Mouse (Mus musculus): Measurements from ENCODE around the gene Lrp2. TPM values are rescaled to one million over a fixed set of nuclear protein-coding genes. Genes with fewer than 3 reads are reported as not detected.

Lrp2 gene
- total RNA-seq, 2 experiments from 2014 or later = 1.2 TPM

DNA sequence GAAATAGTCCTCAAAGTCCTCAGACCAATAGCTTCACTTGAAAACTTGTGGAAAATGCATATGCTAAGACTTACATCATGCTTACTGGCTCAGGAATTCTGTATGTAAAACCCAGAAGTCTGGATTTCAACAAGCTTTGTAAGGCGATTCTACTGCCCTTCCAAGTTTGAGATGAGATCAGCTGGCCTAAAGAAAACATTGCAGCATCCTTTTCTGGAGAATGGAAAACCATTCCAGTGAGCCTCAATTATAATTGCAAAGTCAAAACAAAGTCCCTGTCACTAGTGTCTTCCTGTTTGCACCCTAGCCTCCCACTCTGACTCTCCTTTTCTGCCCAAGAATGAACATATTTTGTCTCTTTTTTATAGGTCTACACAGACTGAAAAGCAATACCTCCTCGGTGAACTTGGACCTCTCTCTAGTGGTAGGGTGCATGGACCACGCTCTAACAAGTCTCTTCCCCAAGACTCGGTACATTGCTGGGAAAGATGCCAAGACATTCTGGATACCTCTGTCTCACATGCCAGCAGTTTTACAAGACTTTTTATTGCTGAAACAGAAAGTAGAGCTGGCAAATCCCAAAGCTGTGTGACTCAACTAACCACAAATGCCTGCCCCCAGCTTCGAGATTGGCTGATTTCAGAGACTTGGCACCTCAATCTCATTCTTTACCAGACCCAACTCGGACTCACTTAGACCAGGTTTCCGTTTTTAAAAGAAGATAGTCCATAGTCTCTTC, 184.8 kb downstream of the Lrp2 start:
- no peak for DNase-seq

DNA sequence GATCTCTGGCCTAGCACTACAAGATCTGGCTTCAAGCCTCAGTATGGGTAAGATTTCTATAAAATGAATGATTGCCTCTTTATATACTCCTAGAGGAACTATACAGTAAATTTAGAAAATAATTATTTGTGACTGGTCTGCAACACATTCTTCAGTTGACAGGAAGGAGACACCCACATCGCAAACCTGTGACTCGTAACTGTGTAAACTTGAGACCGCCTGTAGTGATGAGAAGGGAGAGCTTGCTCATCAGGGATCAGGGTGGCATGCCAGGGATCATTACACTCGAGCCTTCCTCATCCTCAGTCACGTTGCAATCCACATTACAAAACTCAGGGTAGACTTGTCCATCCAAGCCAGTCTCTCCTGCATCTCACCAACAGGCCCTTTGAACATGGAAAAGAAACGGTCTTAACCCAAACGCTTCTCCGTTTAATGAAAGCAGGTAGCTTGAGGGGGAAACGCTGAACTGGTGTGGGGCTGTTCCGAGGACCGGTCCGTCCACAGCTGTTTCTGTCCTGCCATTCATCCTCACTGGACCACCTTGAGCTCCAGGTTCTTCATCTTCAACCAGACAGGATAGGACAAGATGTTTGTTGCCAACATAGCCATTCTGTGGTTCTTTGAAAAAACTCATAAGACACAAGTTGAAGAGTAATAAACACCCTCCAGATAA, 189.0 kb downstream of the Lrp2 start:
- DNase-seq = no peak

DNA sequence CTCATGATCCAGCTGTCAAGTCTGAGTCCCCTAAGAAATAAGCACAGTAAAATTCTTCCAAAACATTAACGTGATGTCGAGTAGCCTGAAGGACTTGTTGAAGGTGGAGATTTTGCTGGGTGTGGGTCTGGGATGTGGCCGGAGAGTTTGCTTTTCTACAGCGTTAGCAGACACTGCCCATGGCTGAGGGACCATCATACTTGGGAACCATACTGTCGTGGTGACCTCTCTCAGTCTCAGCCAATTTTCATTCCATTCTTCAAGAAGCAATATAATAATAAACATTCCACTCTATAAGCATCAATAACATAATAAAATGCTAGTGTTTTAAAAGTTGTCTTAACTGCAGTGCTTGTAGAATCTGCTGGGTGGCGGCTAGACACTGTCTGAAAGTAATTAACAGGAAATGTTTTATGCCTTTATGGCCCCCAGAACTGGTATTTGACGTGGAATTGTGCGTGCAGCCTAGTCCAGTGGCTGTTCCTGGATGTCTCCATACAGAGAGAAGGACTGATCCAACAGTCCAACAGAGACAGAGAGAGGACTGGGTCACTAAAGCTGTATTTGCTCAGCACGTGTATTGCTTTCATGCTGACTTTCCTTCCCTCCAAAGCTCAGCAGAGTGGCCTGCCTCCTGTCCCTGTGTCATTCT, 190.1 kb downstream of the Lrp2 start:
- DNase-seq = no peak

DNA sequence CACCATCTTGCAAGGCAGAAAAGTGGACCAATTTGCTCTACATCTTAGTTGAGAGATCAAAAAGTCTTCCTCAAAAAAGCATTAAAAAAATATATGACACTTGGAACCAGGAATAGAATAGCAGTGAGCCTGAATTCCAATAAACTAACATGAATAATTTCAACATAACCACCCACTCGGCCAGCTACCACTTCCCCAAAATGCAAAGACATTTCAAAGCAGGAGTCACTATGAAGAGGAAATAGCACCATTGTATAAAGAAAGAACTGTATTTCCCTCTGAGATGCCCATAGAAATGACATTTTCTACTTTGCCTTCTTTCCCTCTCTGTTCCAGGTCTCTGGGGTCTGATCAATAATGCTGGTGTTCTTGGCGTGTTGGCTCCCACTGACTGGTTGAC, 191.9 kb downstream of the Lrp2 start:
- DNase-seq = no peak

DNA sequence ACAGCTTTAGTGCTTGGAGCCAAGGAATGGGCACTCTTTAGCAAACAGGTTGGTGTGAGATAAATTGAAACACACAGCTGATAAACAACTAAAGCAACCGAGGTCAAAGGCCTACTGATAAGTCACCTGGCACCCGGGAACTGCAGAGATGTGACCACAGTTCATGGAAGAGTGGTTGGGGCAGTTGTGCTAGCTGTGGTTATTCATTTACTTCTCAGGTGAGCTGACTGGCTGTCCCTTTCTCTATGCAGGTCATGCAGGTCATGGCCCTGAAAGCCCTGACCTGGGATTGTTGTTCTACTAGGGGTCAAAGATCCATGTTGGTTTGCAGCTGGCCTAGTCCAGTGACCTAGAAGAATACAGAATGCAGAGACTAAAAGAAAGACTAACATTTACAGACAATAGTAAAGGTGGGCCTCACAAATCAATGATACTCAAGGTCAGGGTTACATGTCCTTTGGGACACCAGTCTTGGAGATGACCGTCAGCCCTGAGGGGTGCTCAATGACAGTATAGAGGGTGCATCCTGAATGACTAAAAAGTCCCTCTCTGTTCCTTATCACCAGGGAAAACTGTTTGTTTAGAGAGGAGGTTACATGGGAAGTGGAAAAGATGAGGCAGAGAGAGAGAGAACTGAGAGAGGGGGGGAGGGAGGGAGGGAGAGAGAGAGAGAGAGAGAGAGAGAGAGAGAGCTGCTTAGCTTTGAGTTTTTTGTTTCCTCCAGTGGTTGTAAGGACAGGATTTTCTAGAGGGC, 199.6 kb downstream of the Lrp2 start:
- DNase-seq = no peak

DNA sequence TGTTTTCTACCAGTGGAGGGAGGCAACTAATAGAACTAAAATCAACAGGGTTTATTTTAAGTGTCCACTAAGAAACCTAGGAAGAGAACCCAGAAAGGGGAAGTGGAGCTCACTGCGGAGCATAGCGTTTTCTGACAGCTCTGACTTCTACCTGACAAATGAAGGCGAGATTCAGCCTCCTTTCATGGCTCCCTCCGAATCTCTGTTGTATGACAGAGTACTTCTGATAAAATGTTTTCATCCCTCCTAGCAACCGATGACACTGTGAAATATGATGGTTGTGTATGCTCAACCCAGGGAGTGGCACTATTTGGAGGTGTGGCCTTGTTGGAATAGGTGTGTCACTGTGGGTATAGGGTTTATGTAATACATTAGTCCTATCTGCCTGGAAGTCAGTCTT, 203.0 kb downstream of the Lrp2 start:
- DNase-seq = no peak

DNA sequence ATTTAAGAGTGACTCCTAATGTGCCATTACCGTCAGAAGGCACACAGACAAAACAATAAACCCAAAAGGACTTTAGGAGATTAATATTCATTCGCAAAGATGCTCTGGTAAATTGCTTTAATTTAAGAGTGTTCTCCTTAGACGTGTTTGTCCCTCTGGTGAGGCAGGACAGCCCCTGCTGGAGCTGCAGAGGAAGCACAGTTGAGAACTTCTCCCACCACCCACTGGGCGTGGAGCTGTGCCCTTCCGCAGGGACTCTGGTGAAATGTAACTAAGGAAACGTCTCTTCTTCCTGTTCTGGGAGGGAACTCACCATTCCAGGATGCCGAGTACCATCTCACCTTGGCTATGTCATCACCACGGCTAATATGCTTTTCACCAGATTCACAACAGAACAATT, 204.1 kb downstream of the Lrp2 start:
- DNase-seq = no peak

DNA sequence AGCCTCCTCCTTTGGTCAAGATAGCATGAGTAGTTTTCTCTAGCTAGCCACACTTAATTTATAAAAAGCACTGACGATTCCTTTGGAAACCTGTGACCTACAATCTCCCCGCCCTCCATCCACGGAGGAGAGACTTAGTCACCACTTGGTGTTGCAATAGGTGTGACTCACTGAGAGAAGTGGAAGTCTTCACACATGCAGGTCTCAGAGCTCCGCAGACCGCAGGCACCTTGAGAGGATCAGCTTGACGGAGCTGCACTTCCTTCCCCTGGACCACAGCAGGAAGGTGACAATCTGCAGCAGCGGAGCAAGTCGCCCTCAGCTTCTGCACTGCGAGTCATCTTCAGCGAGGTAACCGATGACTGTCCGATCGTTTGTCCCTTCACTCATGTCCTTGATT, 205.6 kb downstream of the Lrp2 start, which contains the start of gene Dhrs9:
Gene Dhrs9 (plus strand): TSS at position 165 of the 400 bp plus-strand sequence.
- no peak for DNase-seq

DNA sequence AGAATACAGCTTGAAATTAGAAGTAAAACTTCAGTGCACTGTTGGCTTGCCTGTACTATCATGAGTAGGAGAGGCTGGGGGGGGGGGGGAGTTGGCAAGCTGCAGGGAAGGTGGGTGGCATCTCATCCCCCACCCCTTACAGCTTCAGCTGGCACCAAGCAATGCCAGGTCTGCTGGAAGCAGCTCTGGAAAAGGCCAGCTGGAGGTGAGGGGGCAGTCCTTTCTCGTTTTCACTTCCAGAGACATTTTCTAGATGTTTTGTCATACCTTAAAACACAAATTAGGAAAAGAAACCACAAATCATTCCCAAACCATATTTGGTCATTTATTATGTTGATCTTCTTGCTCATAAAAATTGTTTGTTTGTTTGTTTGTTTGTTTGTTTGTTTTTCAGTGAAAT, 206.1 kb downstream of the Lrp2 start:
- no peak for DNase-seq

DNA sequence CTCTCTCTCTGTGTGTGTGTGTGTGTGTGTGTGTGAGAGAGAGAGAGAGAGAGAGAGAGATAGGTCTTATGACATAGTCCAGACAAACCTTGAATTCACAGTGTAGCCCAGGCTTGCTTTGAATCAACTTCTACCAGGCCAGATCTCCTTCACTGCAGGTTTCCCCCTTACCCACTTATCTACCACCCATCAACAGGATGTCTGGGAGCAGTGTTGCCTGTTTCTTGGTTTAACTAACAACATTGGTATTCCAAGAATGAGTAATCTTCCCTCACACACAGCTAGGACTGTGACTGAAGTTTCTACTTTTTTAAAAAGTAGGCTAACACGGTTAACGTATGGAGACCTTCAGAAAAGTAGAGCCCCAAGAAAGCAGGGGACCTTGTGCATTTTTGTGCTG, 209.1 kb downstream of the Lrp2 start:
- DNase-seq = no peak

Other genes with a start within 250 kb of the Lrp2 start
- not detected for gene Abcb11, start 243.4 kb downstream of the Lrp2 start, total RNA-seq (2021)
- gene Dhrs9, start 205.6 kb downstream of the Lrp2 start, total RNA-seq (2021) = under 1 TPM; 0.16 to 0.17 TPM
- 1 to 10 TPM; 4.2 to 5.6 TPM for gene Bbs5, start 61.1 kb upstream of the Lrp2 start, total RNA-seq (2021)
- 10 to 100 TPM; 86.3 to 87.5 TPM for gene Klhl41, start 84.1 kb upstream of the Lrp2 start, total RNA-seq (2021)
- 10 to 100 TPM; 26.8 to 28.2 TPM for gene Fastkd1, start 127.5 kb upstream of the Lrp2 start, total RNA-seq (2021)
- 10 to 100 TPM; 56.7 to 59.9 TPM for gene Ppig, start 136.5 kb upstream of the Lrp2 start, total RNA-seq (2021)
- under 1 TPM; 0.43 to 0.99 TPM for gene Ccdc173, start 203.5 kb upstream of the Lrp2 start, total RNA-seq (2021)
- 10 to 100 TPM; 12.2 to 15.3 TPM for gene Phospho2, start 203.6 kb upstream of the Lrp2 start, total RNA-seq (2021)
- 10 to 100 TPM; 56.7 to 62.7 TPM for gene Klhl23, start 235.9 kb upstream of the Lrp2 start, total RNA-seq (2021)

Data from heart, postnatal 4 days (tissue).